Comparison of ENCODE assay signal across 8 mouse cellular contexts in the genomic region with DNA sequence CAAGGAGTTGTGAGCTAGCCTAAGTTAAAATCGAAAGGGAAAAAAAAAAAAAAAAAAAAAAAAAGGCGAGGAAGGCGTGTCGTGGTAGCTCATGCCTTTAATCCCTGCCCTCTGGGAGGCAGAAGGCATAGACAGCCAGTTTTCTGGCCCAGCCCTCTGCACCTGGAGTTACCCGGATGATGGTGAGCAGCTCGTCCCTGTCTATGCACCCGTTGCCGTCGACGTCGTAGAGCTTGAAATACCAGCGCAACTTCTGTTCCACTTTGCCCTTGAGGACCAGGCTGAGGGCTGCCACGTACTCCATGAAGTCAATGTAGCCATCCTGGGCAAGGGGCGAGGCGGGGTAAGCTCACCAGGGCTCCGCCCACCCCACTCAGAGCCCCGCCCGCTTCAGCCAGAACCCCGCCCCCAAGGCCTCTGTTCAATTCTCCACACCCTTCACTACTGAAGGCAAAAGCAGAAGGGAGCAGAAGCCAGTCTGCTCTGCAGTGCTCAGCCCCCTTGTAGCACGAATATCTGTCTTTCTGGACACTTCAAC. TPM values are rescaled to one million over a fixed set of nuclear protein-coding genes. Genes with fewer than 3 reads are reported as not detected.
DNase-seq lines count a peak whose midpoint lies in the region; ATAC-seq lines count a peak whose summit lies in the region.

No protein-coding gene starts in this region.

- H3K4me3 ChIP-seq in embryonic facial prominence, embryonic 12.5 days: peak overlapping the region; percentile 21; the same call in 1 of the 2 replicates
- peak overlapping the region; percentile 38 for H3K4me3 ChIP-seq in heart, embryonic 13.5 days
- H3K4me3 ChIP-seq in kidney, embryonic 16.5 days (ENCODE audit: low read length): peak overlapping the region; percentile 38

- peak; percentile 74; the same call in 1 of the 2 replicates for ATAC-seq in embryonic facial prominence, embryonic 12.5 days (ENCODE audit: insufficient number of reproducible peaks, insufficient read depth, low FRiP score, low TSS enrichment)
- ATAC-seq in heart, embryonic 13.5 days (ENCODE audit: extremely low read depth, insufficient number of reproducible peaks, low FRiP score, low TSS enrichment): no peak
- peak; percentile 87 for ATAC-seq in kidney, embryonic 16.5 days (ENCODE audit: low FRiP score, low TSS enrichment)

- H3K9ac ChIP-seq in embryonic facial prominence, embryonic 12.5 days: no peak overlapping the region
- peak overlapping the region; percentile 70 for H3K9ac ChIP-seq in heart, embryonic 13.5 days
- peak overlapping the region; percentile 36 for H3K9ac ChIP-seq in kidney, embryonic 16.5 days (replicated peaks; ENCODE audit: low read length)

- peaks cover 40% of the 10 kb centered on the region for H3K27me3 ChIP-seq in embryonic facial prominence, embryonic 12.5 days
- peaks cover 68% of the 10 kb centered on the region for H3K27me3 ChIP-seq in heart, embryonic 13.5 days (replicated peaks)
- H3K27me3 ChIP-seq in kidney, embryonic 16.5 days (ENCODE audit: insufficient read depth, low read length): peaks cover 25% of the 10 kb centered on the region

- 0 out of 2 replicates have a peak, but pooled peaks cover 3% of the 10 kb centered on the region for H3K4me1 ChIP-seq in embryonic facial prominence, embryonic 12.5 days
- peaks cover 12% of the 10 kb centered on the region for H3K4me1 ChIP-seq in heart, embryonic 13.5 days
- peaks cover 16% of the 10 kb centered on the region for H3K4me1 ChIP-seq in kidney, embryonic 16.5 days (ENCODE audit: insufficient read depth, low read length)

- H3K27ac ChIP-seq in embryonic facial prominence, embryonic 12.5 days: no peak overlapping the region
- no peak overlapping the region for H3K27ac ChIP-seq in heart, embryonic 13.5 days (replicated peaks)
- H3K27ac ChIP-seq in kidney, embryonic 16.5 days (ENCODE audit: low read length): no peak overlapping the region

- 3% methylated on average over 18 of the region's 20 CpGs for WGBS in embryonic facial prominence, embryonic 12.5 days
- WGBS in heart, embryonic 13.5 days: 2% methylated on average over 20 of the region's 20 CpGs
- WGBS in kidney, embryonic 16.5 days: 2% methylated on average over 20 of the region's 20 CpGs

- H3K9me3 ChIP-seq in embryonic facial prominence, embryonic 12.5 days: no peaks in the 10 kb centered on the region
- no peaks in the 10 kb centered on the region for H3K9me3 ChIP-seq in heart, embryonic 13.5 days
- peaks cover 4% of the 10 kb centered on the region; the same call in 1 of the 2 replicates for H3K9me3 ChIP-seq in kidney, embryonic 16.5 days (ENCODE audit: low read length)

- DNase-seq in urinary bladder, adult 18-20 months (ENCODE audit: low spot score in 2 of 2): peak; percentile 47 to 71
- DNase-seq in urinary bladder, postnatal 10 days (ENCODE audit: low spot score): no peak
- DNase-seq in lung, postnatal 25 days (ENCODE audit: low spot score): peak; percentile 67
- peak; percentile 37 for DNase-seq in ovary, postnatal 14 days (ENCODE audit: low spot score)
- DNase-seq in adipocyte (ENCODE audit: low spot score): no peak

- no peaks in the 10 kb centered on the region for H3K36me3 ChIP-seq in embryonic facial prominence, embryonic 12.5 days
- H3K36me3 ChIP-seq in heart, embryonic 13.5 days: no peaks in the 10 kb centered on the region
- H3K36me3 ChIP-seq in kidney, embryonic 16.5 days (ENCODE audit: insufficient read depth, low read length): no peaks in the 10 kb centered on the region

- H3K4me2 ChIP-seq in embryonic facial prominence, embryonic 12.5 days (replicated peaks): peak overlapping the region; percentile 45
- peak overlapping the region; percentile 65 for H3K4me2 ChIP-seq in heart, embryonic 13.5 days
- H3K4me2 ChIP-seq in kidney, embryonic 16.5 days (replicated peaks; ENCODE audit: low read depth, low read length): peak overlapping the region; percentile 67

RNA-seq across cellular contexts. Expression of gene Guca1a, which starts 4.9 kb away (rescaled TPM):
- polyA plus RNA-seq in embryonic facial prominence, embryonic 12.5 days (2016; fragmentation: Nextera tagmentation; extraction: Ambion mirVana): 0.71 and 1.5 TPM in 2 replicates
- 2.1 and 2.8 TPM in 2 replicates for polyA plus RNA-seq in heart, embryonic 13.5 days (2015; fragmentation: Nextera tagmentation; extraction: Ambion mirVana)
- 2.2 and 2.7 TPM in 2 replicates for polyA plus RNA-seq in kidney, embryonic 16.5 days (2015; fragmentation: Nextera tagmentation; extraction: Ambion mirVana)

RNA-seq across cellular contexts. Expression of gene Guca1b, which starts 10.3 kb away (rescaled TPM):
- polyA plus RNA-seq in embryonic facial prominence, embryonic 12.5 days (2016; fragmentation: Nextera tagmentation; extraction: Ambion mirVana): 1.7 and 1.9 TPM in 2 replicates
- 1.2 and 1.4 TPM in 2 replicates for polyA plus RNA-seq in heart, embryonic 13.5 days (2015; fragmentation: Nextera tagmentation; extraction: Ambion mirVana)
- polyA plus RNA-seq in kidney, embryonic 16.5 days (2015; fragmentation: Nextera tagmentation; extraction: Ambion mirVana): 3.9 and 4.7 TPM in 2 replicates

RNA-seq across cellular contexts. Expression of gene Mrps10, which starts 26.8 kb away (rescaled TPM):
- 72.7 and 75.7 TPM in 2 replicates for polyA plus RNA-seq in embryonic facial prominence, embryonic 12.5 days (2016; fragmentation: Nextera tagmentation; extraction: Ambion mirVana)
- 60.6 and 67.7 TPM in 2 replicates for polyA plus RNA-seq in heart, embryonic 13.5 days (2015; fragmentation: Nextera tagmentation; extraction: Ambion mirVana)
- 80.0 and 83.3 TPM in 2 replicates for polyA plus RNA-seq in kidney, embryonic 16.5 days (2015; fragmentation: Nextera tagmentation; extraction: Ambion mirVana)

RNA-seq across cellular contexts. Expression of gene AI661453, which starts 41.0 kb away (rescaled TPM):
- 0.61 and 0.65 TPM in 2 replicates for polyA plus RNA-seq in embryonic facial prominence, embryonic 12.5 days (2016; fragmentation: Nextera tagmentation; extraction: Ambion mirVana)
- polyA plus RNA-seq in heart, embryonic 13.5 days (2015; fragmentation: Nextera tagmentation; extraction: Ambion mirVana): 0.82 and 1.2 TPM in 2 replicates
- polyA plus RNA-seq in kidney, embryonic 16.5 days (2015; fragmentation: Nextera tagmentation; extraction: Ambion mirVana): 1.5 and 2.5 TPM in 2 replicates

RNA-seq across cellular contexts. Expression of gene 1700001C19Rik, which starts 41.7 kb away (rescaled TPM):
- polyA plus RNA-seq in embryonic facial prominence, embryonic 12.5 days (2016; fragmentation: Nextera tagmentation; extraction: Ambion mirVana): 0.25 and 0.41 TPM in 2 replicates
- 0.66 and 0.99 TPM in 2 replicates for polyA plus RNA-seq in heart, embryonic 13.5 days (2015; fragmentation: Nextera tagmentation; extraction: Ambion mirVana)
- polyA plus RNA-seq in kidney, embryonic 16.5 days (2015; fragmentation: Nextera tagmentation; extraction: Ambion mirVana): 0.28 TPM in 1 of 2 replicates, not detected in the other

Comparison
In these comparisons a context has a peak if more than half of its experiments do, and no peak if none do; other contexts are left out.
1. DNase-seq: peak in urinary bladder, adult 18-20 months (2 of 2), lung, postnatal 25 days (single experiment) and ovary, postnatal 14 days (single experiment); none in urinary bladder, postnatal 10 days (single experiment) and adipocyte (single experiment).
2. Peak in every context shown above with its lines, with median percentiles within 50 percentile points of each other: H3K4me2 ChIP-seq and H3K4me3 ChIP-seq.